Mouse (Mus musculus): ENCODE results near the gene H2-M5.
A peak's percentile ranks its signal among the peaks of the same experiment; 100 is the strongest.
"Not testable (repeated sequence)": the region's sequence is repeated elsewhere in the genome, so short reads cannot be mapped to it uniquely, and the experiment has no call there.

Gene H2-M5

GRCm38 (mm10) chr17:36989437-36989836, at the start of gene H2-M5:
TSS of gene H2-M5 (minus strand) at chr17:36989537.
- no peak for DNase-seq

GRCm38 (mm10) chr17:37029162-37029561, 39.8 kb upstream of the H2-M5 start:
- DNase-seq: no peak

- DNase-seq: peak; percentile 79
Measured at GRCm38 (mm10) chr17:37028683-37029120, 39.4 kb upstream of the H2-M5 start.

- DNase-seq: no peak
Measured at GRCm38 (mm10) chr17:37028212-37028611, 38.9 kb upstream of the H2-M5 start.

GRCm38 (mm10) chr17:37027486-37027885, 38.1 kb upstream of the H2-M5 start:
- no peak for DNase-seq

GRCm38 (mm10) chr17:37026425-37026824, 37.1 kb upstream of the H2-M5 start:
- DNase-seq: no peak

GRCm38 (mm10) chr17:37022628-37023576, 33.6 kb upstream of the H2-M5 start, which contains the start of gene Mog:
TSS of gene Mog (minus strand) at chr17:37023398.
- no peak for DNase-seq

GRCm38 (mm10) chr17:37019242-37019641, 29.9 kb upstream of the H2-M5 start:
- DNase-seq: not testable (repeated sequence)

GRCm38 (mm10) chr17:37018328-37018727, 29.0 kb upstream of the H2-M5 start:
- no peak for DNase-seq

- DNase-seq: no peak
Measured at GRCm38 (mm10) chr17:37016333-37016732, 27.0 kb upstream of the H2-M5 start.

GRCm38 (mm10) chr17:37012141-37012540, 22.8 kb upstream of the H2-M5 start:
- DNase-seq: no peak

GRCm38 (mm10) chr17:37011719-37012118, 22.4 kb upstream of the H2-M5 start:
- DNase-seq: no peak

GRCm38 (mm10) chr17:37009460-37010042, 20.2 kb upstream of the H2-M5 start:
- no peak for DNase-seq

- DNase-seq: no peak
Measured at GRCm38 (mm10) chr17:37008161-37008560, 18.8 kb upstream of the H2-M5 start.

- no peak for DNase-seq
Measured at GRCm38 (mm10) chr17:37003366-37003765, 14.0 kb upstream of the H2-M5 start.

- no peak for DNase-seq
Measured at GRCm38 (mm10) chr17:37002364-37003330, 13.3 kb upstream of the H2-M5 start.

GRCm38 (mm10) chr17:37000863-37001262, 11.5 kb upstream of the H2-M5 start, which contains the start of gene Zfp57:
TSS of gene Zfp57 (plus strand) at chr17:37001163.
- DNase-seq: no peak

- no peak for DNase-seq
Measured at GRCm38 (mm10) chr17:36998477-36998876, 9.1 kb upstream of the H2-M5 start.

- DNase-seq: peak; percentile 78
Measured at GRCm38 (mm10) chr17:36997033-36997735, 7.8 kb upstream of the H2-M5 start.

GRCm38 (mm10) chr17:36995448-36995847, 6.1 kb upstream of the H2-M5 start:
- no peak for DNase-seq

GRCm38 (mm10) chr17:36994528-36994927, 5.2 kb upstream of the H2-M5 start:
- DNase-seq: no peak

GRCm38 (mm10) chr17:36993770-36994325, 4.5 kb upstream of the H2-M5 start:
- DNase-seq: no peak

Data from thymus, postnatal 14 days (tissue).